Mouse (Mus musculus) heart, embryonic 13.5 days (tissue): ENCODE measurements around the gene Il12rb1. TPM values are rescaled to one million over a fixed set of nuclear protein-coding genes. Genes with fewer than 3 reads are reported as not detected.
"Not testable (repeated sequence)": the region's sequence is repeated elsewhere in the genome, so short reads cannot be mapped to it uniquely, and the experiment has no call there.

ENCODE experiments used
- ATAC-seq: fragments of 200-750 bp; cut with Nextera tagmentation; 2 replicates; pipeline ENCODE4 v1.8.0; 2017; ENCODE audit warnings: moderate TSS enrichment; ENCODE audit not compliant: insufficient number of reproducible peaks, low FRiP score, low TSS enrichment; ENCODE audit errors: extremely low read depth
- H3K27ac ChIP-seq: fragments of 300-500 bp; sonication (generic); replicated peaks from 2 replicates; pipeline ENCODE4 v1.5.1; 2015; ENCODE audit warnings: moderate library complexity, mild to moderate bottlenecking, inconsistent platforms
- H3K27me3 ChIP-seq: fragments of 300-500 bp; sonication (generic); replicated peaks from 2 replicates; pipeline ENCODE4 v1.6.1; 2015; ENCODE audit warnings: mild to moderate bottlenecking, inconsistent platforms
- H3K36me3 ChIP-seq: fragments of 300-500 bp; sonication (generic); 2 replicates; pipeline ENCODE4 v1.6.1; 2015; ENCODE audit warnings: mild to moderate bottlenecking, inconsistent platforms
- H3K4me1 ChIP-seq: fragments of 300-500 bp; sonication (generic); 2 replicates; pipeline ENCODE4 v1.6.1; 2015; ENCODE audit warnings: inconsistent platforms
- H3K4me2 ChIP-seq: fragments of 300-500 bp; sonication (generic); 2 replicates; pipeline ENCODE4 v1.6.1; 2015; ENCODE audit warnings: inconsistent platforms, mild to moderate bottlenecking, moderate library complexity
- H3K4me3 ChIP-seq: fragments of 300-500 bp; sonication (generic); 2 replicates; pipeline ENCODE4 v1.5.1; 2015; ENCODE audit warnings: moderate library complexity, mild to moderate bottlenecking, inconsistent platforms
- H3K9ac ChIP-seq: fragments of 300-500 bp; sonication (generic); 2 replicates; pipeline ENCODE4 v1.6.1; 2015; ENCODE audit warnings: inconsistent platforms, mild to moderate bottlenecking, moderate library complexity
- H3K9me3 ChIP-seq: fragments of 300-500 bp; sonication (generic); 2 replicates; pipeline ENCODE4 v1.6.1; 2016; ENCODE audit warnings: inconsistent platforms
- WGBS: fragments of 180-500 bp; shearing (Covaris S2); methylation state at CpG from one replicate; pipeline ENCODE4 v1.1.7; 2015; ENCODE audit warnings: mixed read lengths; 5-methylcytosine and 5-hydroxymethylcytosine counted together
- polyA plus RNA-seq: library from polyadenylated mRNA; unstranded; fragments of >200 nt; fragmentation: Nextera tagmentation; extraction: Ambion mirVana; gene quantifications from 2 replicates; pipeline ENCODE4 v1.2.1, GENCODE M21; 2015

The Il12rb1 gene
- polyA plus RNA-seq, 1 experiment from 2014 or later: not detected

DNA sequence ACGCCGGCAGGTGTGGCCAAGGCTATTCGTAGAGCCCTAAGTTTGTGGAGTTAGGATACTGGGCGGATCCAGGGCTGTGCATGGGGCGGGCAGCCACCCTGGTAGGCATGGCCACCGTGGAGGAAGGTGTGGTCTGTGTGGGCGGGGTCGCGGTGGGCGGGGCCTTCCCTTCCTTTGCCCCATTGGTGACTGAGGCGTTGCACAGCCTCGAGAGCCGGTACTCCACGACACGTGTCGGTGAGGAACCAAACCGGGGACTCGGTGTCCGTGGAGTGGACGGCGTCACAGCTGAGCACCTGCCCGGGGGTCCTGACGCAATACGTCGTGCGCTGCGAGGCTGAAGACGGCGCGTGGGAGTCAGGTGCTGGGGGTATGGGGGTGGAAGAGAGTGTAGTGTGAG is 8.4 kb downstream of the Il12rb1 start:
- WGBS: 8% methylated on average over 27 of the region's 30 CpGs
- peaks cover 12% of the 10 kb centered on the region for H3K4me1 ChIP-seq
- peak overlapping the region; percentile 17 for H3K4me3 ChIP-seq
- H3K4me2 ChIP-seq: peak overlapping the region; percentile 49
- H3K27ac ChIP-seq: no peak overlapping the region
- H3K36me3 ChIP-seq: no peaks in the 10 kb centered on the region
- H3K9ac ChIP-seq: no peak overlapping the region
- peak; percentile 27; the same call in 1 of the 2 replicates for ATAC-seq
- peaks cover 84% of the 10 kb centered on the region for H3K27me3 ChIP-seq
- H3K9me3 ChIP-seq: peaks cover 14% of the 10 kb centered on the region

GRCm38 (mm10) chr8:70820101-70820935 is 12.1 kb downstream of the Il12rb1 start:
- peak; percentile 61 for ATAC-seq
- Histone ChIP-seq H3K4me3 (peak overlapping the region; percentile 23), H3K27ac (no peak overlapping the region), H3K4me1 (peaks cover 14% of the 10 kb centered on the region), H3K9me3 (peaks cover 14% of the 10 kb centered on the region), H3K9ac (no peak overlapping the region), H3K27me3 (peaks cover 73% of the 10 kb centered on the region), H3K36me3 (no peaks in the 10 kb centered on the region), H3K4me2 (peak overlapping the region; percentile 44)
- 2% methylated on average over 31 of the region's 31 CpGs for WGBS

DNA sequence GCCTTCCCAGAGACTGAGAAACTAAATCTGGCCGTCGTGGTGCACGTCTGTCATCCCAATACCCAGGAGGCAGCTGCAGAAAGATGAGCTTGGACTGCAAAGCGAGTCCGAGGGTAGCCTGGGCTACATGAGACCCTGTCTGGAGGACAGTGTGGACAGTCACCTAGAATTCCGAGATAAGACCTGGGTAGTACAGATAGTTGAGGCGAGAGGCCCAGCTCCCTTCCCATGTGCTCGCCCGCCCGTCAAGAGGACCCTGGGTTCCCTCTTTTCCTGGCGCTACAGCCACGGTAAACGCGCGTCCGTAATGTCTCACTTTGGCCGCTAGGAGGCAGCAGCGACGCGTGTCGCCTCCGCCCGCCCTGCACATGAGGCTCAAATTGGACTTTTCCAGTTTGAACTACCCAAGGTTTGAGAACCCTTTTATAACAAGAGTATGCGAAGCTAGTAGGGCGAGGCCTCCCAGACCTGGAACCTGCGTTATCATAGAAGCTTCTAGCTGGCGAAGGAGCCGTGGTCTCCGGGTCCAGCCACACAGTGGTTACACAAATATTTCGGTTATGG is 13.2 kb downstream of the Il12rb1 start:
- Histone ChIP-seq H3K27ac (no peak overlapping the region), H3K27me3 (peaks cover 70% of the 10 kb centered on the region), H3K9me3 (peaks cover 14% of the 10 kb centered on the region), H3K36me3 (no peaks in the 10 kb centered on the region), H3K4me3 (no peak overlapping the region), H3K4me1 (peaks cover 14% of the 10 kb centered on the region), H3K9ac (0 out of 2 replicates have a peak overlapping the region, but pooled peaks have one; percentile 24), H3K4me2 (no peak overlapping the region)
- 14% methylated on average over 30 of the region's 30 CpGs for WGBS
- ATAC-seq: no peak

GRCm38 (mm10) chr8:70821992-70822391 is 13.7 kb downstream of the Il12rb1 start:
- no peaks in the 10 kb centered on the region for H3K36me3 ChIP-seq
- peaks cover 18% of the 10 kb centered on the region for H3K9me3 ChIP-seq
- 0 out of 2 replicates have a peak overlapping the region, but pooled peaks have one; percentile 24 for H3K9ac ChIP-seq
- no peak for ATAC-seq
- H3K4me1 ChIP-seq: peaks cover 9% of the 10 kb centered on the region
- 30% methylated on average over 11 of the region's 11 CpGs for WGBS
- peaks cover 65% of the 10 kb centered on the region for H3K27me3 ChIP-seq
- H3K4me2 ChIP-seq: no peak overlapping the region
- no peak overlapping the region for H3K4me3 ChIP-seq
- no peak overlapping the region for H3K27ac ChIP-seq

- 60% methylated on average over 3 of the region's 3 CpGs for WGBS
- not testable (repeated sequence) for H3K27ac ChIP-seq, ATAC-seq
Measured at GRCm38 (mm10) chr8:70822594-70822993, 14.3 kb downstream of the Il12rb1 start.

DNA sequence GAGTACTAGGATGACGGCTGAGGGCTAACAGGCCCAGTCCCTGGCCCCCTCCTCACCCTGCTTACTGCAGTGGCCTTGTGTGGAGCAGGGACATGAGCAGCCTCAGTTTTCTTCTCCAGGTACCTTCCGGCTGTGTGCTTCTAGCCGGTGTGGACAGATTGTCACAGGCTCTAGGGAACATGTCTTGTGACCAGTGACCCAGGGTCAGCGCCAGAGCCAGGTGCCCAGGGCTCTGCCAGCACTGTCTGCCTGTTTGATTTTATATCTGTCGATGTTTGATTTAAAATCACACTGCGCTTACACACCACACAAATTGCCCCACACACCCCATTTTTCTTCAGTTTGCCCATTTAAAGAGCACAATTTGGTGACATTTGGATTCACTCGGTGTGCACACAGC is 15.6 kb downstream of the Il12rb1 start:
- Histone ChIP-seq H3K27ac (no peak overlapping the region), H3K4me3 (no peak overlapping the region), H3K9ac (no peak overlapping the region), H3K27me3 (peaks cover 53% of the 10 kb centered on the region), H3K9me3 (peaks cover 13% of the 10 kb centered on the region), H3K4me2 (no peak overlapping the region), H3K4me1 (peaks cover 8% of the 10 kb centered on the region), H3K36me3 (no peaks in the 10 kb centered on the region)
- ATAC-seq: no peak
- WGBS: 81% methylated on average over 7 of the region's 7 CpGs

More at GRCm38 (mm10) chr8:70822594-70822993, 14.3 kb downstream of the Il12rb1 start:
- H3K4me3 ChIP-seq, H3K36me3 ChIP-seq, H3K4me1 ChIP-seq, H3K9ac ChIP-seq, H3K4me2 ChIP-seq: not testable (repeated sequence)
- H3K9me3 ChIP-seq: peaks cover 19% of the 10 kb centered on the region
- H3K27me3 ChIP-seq: peaks cover 59% of the 10 kb centered on the region

GRCm38 (mm10) chr8:70825816-70826215 is 17.6 kb downstream of the Il12rb1 start:
- ATAC-seq: no peak
- Histone ChIP-seq H3K9ac (no peak overlapping the region), H3K27me3 (peaks cover 33% of the 10 kb centered on the region), H3K4me1 (0 out of 2 replicates have a peak, but pooled peaks cover 2% of the 10 kb centered on the region), H3K4me3 (no peak overlapping the region), H3K9me3 (peaks cover 5% of the 10 kb centered on the region; the same call in 1 of the 2 replicates), H3K27ac (no peak overlapping the region), H3K36me3 (no peaks in the 10 kb centered on the region), H3K4me2 (no peak overlapping the region)
- WGBS: 78% methylated on average over 8 of the region's 8 CpGs

DNA sequence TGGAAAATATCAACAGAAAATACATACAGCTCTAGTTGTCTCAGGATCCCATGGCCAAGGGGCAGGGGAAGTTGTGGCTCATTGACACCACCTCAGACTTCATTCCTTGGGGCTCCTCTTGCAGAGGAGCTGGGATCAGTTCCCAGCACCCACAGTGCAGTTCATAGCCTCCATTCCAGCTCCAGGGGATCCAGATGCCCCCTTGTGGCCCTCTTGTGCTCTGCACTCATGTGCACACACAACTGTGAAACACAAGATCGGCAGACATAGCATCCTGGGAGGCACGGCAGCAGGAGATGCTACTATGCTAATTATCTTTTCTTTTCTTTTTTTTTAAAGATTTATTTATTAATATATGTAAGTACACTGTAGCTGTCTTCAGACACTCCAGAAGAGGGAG is 18.8 kb downstream of the Il12rb1 start:
- Histone ChIP-seq H3K4me2 (no peak overlapping the region), H3K9ac (no peak overlapping the region), H3K4me1 (no peaks in the 10 kb centered on the region), H3K9me3 (peaks cover 5% of the 10 kb centered on the region; the same call in 1 of the 2 replicates), H3K27ac (no peak overlapping the region), H3K4me3 (no peak overlapping the region), H3K36me3 (no peaks in the 10 kb centered on the region), H3K27me3 (peaks cover 26% of the 10 kb centered on the region)
- no peak for ATAC-seq
- 90% methylated on average over 2 of the region's 2 CpGs for WGBS

GRCm38 (mm10) chr8:70827796-70828195 is 19.5 kb downstream of the Il12rb1 start:
- Histone ChIP-seq H3K4me3 (no peak overlapping the region), H3K4me1 (no peaks in the 10 kb centered on the region)
- WGBS: 91% methylated on average over 1 of the region's 1 CpGs

GRCm38 (mm10) chr8:70831517-70831916 is 23.3 kb downstream of the Il12rb1 start:
- WGBS: 78% methylated on average over 8 of the region's 8 CpGs
- peaks cover 18% of the 10 kb centered on the region; the same call in 1 of the 2 replicates for H3K36me3 ChIP-seq
- peaks cover 5% of the 10 kb centered on the region; the same call in 1 of the 2 replicates for H3K9me3 ChIP-seq
- no peak overlapping the region for H3K4me3 ChIP-seq
- peaks cover 9% of the 10 kb centered on the region for H3K4me1 ChIP-seq
- no peak overlapping the region for H3K9ac ChIP-seq
- no peaks in the 10 kb centered on the region for H3K27me3 ChIP-seq
- ATAC-seq: no peak
- H3K4me2 ChIP-seq: no peak overlapping the region
- H3K27ac ChIP-seq: no peak overlapping the region

More at GRCm38 (mm10) chr8:70827796-70828195, 19.5 kb downstream of the Il12rb1 start:
- Histone ChIP-seq H3K36me3 (no peaks in the 10 kb centered on the region), H3K9me3 (peaks cover 5% of the 10 kb centered on the region; the same call in 1 of the 2 replicates), H3K9ac (no peak overlapping the region), H3K4me2 (no peak overlapping the region), H3K27me3 (peaks cover 23% of the 10 kb centered on the region), H3K27ac (no peak overlapping the region)
- no peak for ATAC-seq

- Histone ChIP-seq H3K4me1 (peaks cover 9% of the 10 kb centered on the region), H3K4me2 (no peak overlapping the region), H3K4me3 (no peak overlapping the region), H3K9ac (no peak overlapping the region), H3K36me3 (peaks cover 18% of the 10 kb centered on the region; the same call in 1 of the 2 replicates), H3K9me3 (no peaks in the 10 kb centered on the region), H3K27ac (no peak overlapping the region), H3K27me3 (no peaks in the 10 kb centered on the region)
- WGBS: 71% methylated on average over 11 of the region's 11 CpGs
- ATAC-seq: no peak
Measured at GRCm38 (mm10) chr8:70832371-70832770, 24.1 kb downstream of the Il12rb1 start.
